Mouse (Mus musculus) c-Kit-positive CD71-negative TER-119-negative erythroid progenitor cells, embryonic 14.5 days (primary cell): ENCODE measurements around the gene Ttc30a1.
A peak's percentile ranks its signal among the peaks of the same experiment; 100 is the strongest.
"Not testable (repeated sequence)": the region's sequence is repeated elsewhere in the genome, so short reads cannot be mapped to it uniquely, and the experiment has no call there.

Experiments
- DNase-seq: peaks from one replicate; pipeline ENCODE4 v3.0.0-alpha.2; 2013; ENCODE audit warnings: low read depth

Ttc30a1 gene

DNA sequence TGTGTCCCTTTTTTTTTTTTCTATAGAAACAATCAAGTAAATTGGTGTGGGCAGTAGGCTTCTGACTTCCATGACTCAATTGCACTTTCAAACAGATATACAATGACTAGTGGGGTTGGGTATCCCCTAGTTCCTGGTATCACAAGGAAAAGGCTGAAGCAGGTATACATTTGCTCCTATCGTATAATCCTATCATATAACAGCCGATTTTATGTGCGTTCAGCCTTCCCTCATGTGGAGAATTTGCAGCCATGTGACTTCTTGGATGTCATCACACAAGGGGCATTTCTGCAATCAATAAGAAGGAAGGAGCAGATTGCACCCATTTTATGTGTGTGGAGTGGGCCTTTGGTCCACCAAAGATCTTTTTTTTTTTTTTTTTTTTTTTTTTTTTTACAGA lies 1.3 kb upstream of the Ttc30a1 start:
- DNase-seq: no peak

DNA sequence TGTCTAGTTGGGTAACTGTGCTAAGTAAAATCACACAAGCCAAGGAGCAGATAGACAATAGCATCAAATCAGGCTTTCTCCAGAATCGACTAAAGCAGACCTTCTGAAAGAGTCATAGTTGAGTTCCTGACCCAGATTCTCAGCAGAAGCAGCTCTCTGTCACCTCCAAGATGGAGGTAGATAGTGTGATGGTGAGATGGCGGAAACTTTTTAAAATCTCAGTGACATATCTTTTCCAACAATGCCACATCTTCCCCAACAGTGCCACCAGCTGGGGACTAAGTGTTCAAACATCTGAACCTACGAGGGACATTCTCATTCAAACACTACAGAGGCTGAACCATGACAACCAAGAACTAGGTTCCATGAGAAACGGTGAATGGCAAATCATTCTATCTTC lies 859 bp upstream of the Ttc30a1 start:
- no peak for DNase-seq

DNA sequence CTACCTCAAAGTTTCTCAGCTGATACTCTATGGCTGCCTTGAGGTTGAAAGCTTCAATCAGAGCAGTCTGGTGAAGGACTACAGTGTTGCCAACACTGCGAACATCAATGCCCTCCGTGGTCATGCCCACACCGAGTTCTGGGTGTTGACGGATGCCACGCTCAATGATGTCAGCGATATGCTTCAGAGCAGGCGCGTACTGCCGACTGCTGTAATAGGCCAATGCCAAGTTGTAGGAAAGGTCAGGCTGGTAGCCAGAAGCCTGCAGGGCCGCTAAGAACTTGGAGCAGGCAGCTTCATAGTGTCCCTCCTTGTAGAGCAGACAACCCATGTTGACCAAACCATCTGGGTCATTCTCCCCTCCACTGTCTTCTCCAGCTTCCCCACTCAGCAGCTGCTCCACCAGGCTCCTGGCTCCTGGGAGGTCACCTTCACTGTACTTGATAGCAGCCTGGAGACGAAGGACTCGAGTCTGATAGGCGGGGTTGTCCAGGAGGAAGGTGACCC lies 781 bp downstream of the Ttc30a1 start:
- not testable (repeated sequence) for DNase-seq

DNA sequence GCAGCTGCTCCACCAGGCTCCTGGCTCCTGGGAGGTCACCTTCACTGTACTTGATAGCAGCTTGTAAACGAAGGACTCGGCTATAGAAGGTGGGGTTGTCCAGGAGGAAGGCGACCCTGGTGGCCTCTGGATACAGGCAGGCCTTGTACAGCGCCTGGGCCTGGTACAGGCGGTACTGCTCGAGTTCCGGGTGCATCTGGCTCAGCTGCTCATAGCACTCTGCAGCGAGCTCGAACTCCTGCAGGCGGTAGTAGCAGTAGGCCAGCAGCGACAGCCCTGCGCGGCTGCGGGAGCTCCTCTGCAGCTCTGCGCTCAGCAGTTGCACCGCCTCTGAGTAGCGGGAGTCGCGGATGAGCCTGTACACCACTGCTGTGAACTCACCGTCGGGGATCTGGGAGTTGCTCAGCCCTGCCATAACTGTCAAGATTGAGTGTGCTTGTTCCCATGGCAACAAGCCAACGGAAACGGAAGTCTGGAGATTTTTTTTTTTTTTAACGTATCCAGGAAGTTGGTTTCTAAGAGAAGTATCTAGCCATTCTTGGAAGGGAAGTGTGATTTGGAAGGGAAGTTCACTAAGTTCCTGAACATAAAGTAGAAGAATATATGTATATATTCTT lies 3.9 kb downstream of the Ttc30a1 start, which contains the start of gene Ttc30a2:
TSS of gene Ttc30a2 (minus strand) at position 419 of the 617 bp plus-strand sequence.
- DNase-seq: peak; percentile 23

DNA sequence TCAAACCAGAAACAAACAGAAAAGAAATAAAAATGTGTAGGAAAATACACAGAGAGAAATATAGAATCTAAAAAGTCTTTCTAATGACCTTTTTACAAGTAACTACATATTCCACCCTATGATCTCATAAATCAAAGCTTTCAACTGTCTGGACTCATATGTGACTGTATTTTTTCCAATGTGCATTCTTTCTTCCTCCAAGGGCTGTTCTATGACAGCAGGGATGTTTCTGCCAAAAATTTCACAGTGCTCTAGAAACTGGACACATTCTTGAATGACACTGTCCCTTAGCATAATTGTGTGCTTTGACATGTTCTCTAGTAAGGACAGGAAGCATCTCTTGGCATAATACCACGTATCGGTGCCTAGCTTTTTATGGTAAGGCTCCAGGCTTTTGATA lies 5.7 kb downstream of the Ttc30a1 start:
- DNase-seq: not testable (repeated sequence)

- no peak for DNase-seq
Measured at GRCm38 (mm10) chr2:75974131-75974530, 7.6 kb downstream of the Ttc30a1 start.

GRCm38 (mm10) chr2:75964972-75965371 lies 16.8 kb downstream of the Ttc30a1 start:
- peak; percentile 68 for DNase-seq

GRCm38 (mm10) chr2:75964512-75964911 lies 17.3 kb downstream of the Ttc30a1 start:
- DNase-seq: peak; percentile 26

GRCm38 (mm10) chr2:75964051-75964450 lies 17.7 kb downstream of the Ttc30a1 start:
- DNase-seq: no peak

GRCm38 (mm10) chr2:75963211-75963840 lies 18.4 kb downstream of the Ttc30a1 start:
- no peak for DNase-seq

- DNase-seq: no peak
Measured at GRCm38 (mm10) chr2:75960366-75961330, 21.1 kb downstream of the Ttc30a1 start.

DNA sequence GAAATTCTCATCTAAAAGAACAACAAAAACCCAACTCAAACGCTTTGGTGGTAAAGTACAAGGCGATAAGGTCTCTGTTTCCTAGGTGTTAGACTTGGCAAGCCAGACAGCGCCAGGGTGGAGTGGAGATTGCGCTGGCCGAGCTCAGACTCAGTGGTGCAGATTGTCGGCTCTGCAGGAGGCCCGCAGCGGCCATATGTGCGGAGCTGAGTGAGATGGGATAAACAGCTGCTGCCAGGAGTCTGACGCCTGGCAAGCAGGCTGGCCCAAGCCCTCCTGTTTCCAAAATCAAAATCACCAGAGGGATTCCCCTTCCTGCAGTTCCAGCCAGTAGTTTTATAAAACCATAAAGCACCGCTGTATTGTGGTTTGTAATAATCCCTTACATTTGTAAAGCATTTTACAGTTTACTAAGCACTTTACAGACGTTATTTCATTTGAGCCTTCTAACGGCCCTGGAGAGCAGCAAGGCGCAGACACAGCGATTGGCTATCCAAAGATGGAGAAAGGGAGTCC lies 21.9 kb downstream of the Ttc30a1 start:
- DNase-seq: no peak

DNA sequence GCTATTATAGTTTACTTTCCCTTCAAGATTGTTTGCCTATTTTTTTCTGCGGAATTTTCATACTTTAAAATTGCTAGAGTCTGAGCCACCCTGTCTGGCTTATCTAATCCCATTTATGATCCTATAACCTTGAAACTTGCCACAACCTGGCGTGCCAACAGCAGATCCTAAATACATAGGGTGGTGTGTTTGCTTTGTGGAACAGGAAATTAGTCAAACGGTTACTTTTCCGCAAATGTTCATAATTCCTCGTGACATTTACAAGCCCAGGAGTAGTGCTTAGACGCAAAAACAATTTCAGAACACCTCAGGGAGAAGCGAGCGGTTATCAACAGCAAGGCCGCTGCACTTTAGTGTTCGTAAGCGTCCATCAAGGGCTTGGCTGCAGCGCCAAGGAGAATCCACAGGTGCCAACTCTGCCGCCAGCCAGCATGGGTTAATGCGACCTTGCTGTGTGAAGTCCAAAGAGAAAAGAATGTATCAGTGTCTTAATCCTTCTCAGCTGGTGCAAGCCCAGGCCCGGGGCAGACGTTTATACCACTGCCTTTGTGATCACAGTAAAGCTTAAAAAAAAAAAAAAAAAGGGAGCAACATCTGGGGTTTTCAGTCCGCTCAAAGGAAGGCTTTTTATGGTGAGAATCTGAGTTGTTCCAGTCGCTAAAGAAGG lies 22.5 kb downstream of the Ttc30a1 start:
- no peak for DNase-seq

- DNase-seq: no peak
Measured at GRCm38 (mm10) chr2:75955709-75956108, 26.1 kb downstream of the Ttc30a1 start.

DNA sequence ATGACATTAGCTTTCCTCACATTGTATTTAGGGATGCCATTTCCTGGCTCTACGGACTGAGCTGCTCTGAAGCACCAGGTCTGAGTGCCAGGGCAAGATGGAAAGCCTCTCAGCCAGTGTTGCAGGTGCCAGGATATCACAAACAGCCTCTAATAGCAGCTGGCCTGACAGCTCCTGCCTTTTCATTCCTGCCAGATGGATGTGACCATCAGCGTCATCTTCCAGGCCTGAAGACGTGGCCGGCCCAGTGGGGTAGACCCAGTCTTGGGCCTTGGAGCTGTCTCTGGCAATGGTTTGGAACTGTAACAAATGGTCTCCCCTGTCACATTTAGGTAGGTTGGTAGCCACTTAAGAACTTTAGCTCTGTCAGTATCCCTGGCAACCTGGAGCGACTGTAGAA lies 28.4 kb downstream of the Ttc30a1 start:
- no peak for DNase-seq

DNA sequence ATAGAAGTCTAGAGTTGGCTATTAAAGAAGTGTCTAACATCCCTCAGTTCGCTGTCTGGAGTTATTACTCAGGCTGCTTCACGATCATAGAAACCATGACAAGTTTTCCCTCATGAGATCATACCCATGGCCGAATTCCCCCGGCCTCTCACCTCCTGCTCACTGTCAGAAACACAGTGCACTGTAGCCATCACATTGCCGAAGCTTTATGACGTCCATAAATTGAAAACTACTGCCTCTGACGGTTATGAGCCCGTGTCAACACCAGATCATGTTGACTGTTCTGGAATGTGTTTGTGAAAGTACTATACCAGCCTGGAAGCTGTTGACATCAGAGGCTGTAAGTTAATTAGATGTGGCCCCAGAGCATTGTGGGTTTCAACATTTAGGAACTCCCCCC lies 31.1 kb downstream of the Ttc30a1 start:
- no peak for DNase-seq

DNA sequence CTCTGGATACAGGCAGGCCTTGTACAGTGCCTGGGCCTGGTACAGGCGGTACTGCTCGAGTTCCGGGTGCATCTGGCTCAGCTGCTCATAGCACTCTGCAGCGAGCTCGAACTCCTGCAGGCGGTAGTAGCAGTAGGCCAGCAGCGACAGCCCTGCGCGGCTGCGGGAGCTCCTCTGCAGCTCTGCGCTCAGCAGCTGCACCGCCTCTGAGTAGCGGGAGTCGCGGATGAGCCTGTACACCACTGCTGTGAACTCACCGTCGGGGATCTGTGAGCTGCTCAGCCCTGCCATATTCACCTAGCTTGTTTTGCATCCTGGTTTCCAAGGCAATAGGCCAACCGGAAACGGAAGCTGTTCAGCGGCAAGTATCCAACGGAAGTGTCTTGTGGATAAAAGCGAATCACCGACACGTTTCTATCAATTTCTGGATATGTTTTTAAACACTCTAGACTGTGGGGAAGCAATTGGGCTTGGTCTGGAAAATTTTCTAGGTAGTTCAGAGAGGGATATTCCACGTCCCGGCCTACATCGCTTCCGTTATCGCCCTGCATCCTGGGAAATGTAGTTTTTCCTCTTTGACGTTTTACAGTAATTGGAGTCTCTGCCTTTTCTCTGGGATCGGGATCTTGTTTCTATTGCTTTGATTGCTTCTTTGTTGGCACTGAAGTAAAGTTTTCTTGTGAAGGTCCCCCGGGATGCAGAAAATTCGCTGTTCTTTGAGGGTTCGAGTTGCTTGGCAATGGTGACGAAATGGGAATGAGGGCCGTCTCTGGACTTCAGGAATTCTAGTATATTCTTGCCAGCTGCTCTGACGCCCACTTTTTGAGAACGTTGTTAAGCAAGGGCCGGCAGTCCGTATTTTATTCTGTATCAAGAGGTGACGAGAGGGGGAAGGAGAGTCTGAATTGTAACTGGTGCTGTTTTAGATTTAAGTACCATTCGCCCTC lies 43.4 kb downstream of the Ttc30a1 start, which contains the start of gene Ttc30b:
TSS of gene Ttc30b (minus strand) at position 469 of the 947 bp plus-strand sequence.
- DNase-seq: peak; percentile 73

GRCm38 (mm10) chr2:75937520-75938116 lies 44.1 kb downstream of the Ttc30a1 start:
- not testable (repeated sequence) for DNase-seq

DNA sequence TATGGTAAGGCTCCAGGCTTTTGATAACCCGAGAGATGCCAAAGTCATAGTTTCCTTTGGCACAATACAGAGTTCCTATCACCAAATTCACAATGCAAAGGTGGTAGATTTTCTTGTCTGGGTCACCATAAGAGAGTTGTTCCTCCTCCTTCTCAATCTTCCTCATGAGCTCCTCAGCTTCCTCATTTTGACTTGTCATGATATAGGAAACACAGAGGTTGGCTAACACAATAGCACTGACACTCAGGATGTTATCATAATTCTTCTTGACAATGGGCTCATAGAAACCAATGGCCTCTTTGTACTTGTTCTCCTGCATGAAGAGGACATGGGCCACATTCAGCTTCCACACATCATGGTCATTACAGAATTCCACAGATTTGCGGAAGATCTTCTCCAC lies 45.1 kb downstream of the Ttc30a1 start:
- not testable (repeated sequence) for DNase-seq

- DNase-seq: no peak
Measured at GRCm38 (mm10) chr2:75933541-75933940, 48.2 kb downstream of the Ttc30a1 start.
